Mouse (Mus musculus): ENCODE data around the gene Tesmin. TPM values are rescaled to one million over a fixed set of nuclear protein-coding genes. Genes with fewer than 3 reads are reported as not detected.

Gene Tesmin
- polyA plus RNA-seq, 1 experiment from 2014 or later: 0.36 TPM

- Histone ChIP-seq H3K9ac (ENCODE audit: low read length) (no peak overlapping the region), H3K27me3 (ENCODE audit: control insufficient read depth, insufficient read depth, low read length) (no peaks in the 10 kb centered on the region), H3K36me3 (ENCODE audit: control insufficient read depth, insufficient read depth, low read length) (no peaks in the 10 kb centered on the region), H3K4me2 (ENCODE audit: low read depth, severe bottlenecking) (no peak overlapping the region), H3K27ac (replicated peaks; ENCODE audit: low read depth, low read length) (no peak overlapping the region), H3K4me3 (ENCODE audit: low read depth, low read length) (no peak overlapping the region), H3K9me3 (ENCODE audit: control insufficient read depth, low read length) (no peaks in the 10 kb centered on the region; the same call in 1 of the 2 replicates), H3K4me1 (ENCODE audit: control insufficient read depth, insufficient read depth, low read length) (no peaks in the 10 kb centered on the region)
- DNase-seq (ENCODE audit: low spot score) (no peak), ATAC-seq (ENCODE audit: insufficient number of reproducible peaks, low FRiP score, low TSS enrichment, low read depth) (no peak)
- 70% methylated on average over 15 of the region's 15 CpGs for WGBS
Observed at GRCm38 (mm10) chr19:3428057-3428830, 39.6 kb downstream of the Tesmin start.

- Histone ChIP-seq H3K27ac (replicated peaks; ENCODE audit: low read depth, low read length) (no peak overlapping the region), H3K27me3 (ENCODE audit: control insufficient read depth, insufficient read depth, low read length) (no peaks in the 10 kb centered on the region), H3K4me2 (ENCODE audit: low read depth, severe bottlenecking) (no peak overlapping the region), H3K36me3 (ENCODE audit: control insufficient read depth, insufficient read depth, low read length) (no peaks in the 10 kb centered on the region), H3K4me3 (ENCODE audit: low read depth, low read length) (no peak overlapping the region), H3K9ac (ENCODE audit: low read length) (no peak overlapping the region), H3K4me1 (ENCODE audit: control insufficient read depth, insufficient read depth, low read length) (no peaks in the 10 kb centered on the region), H3K9me3 (ENCODE audit: control insufficient read depth, low read length) (no peaks in the 10 kb centered on the region; the same call in 1 of the 2 replicates)
- ATAC-seq (ENCODE audit: insufficient number of reproducible peaks, low FRiP score, low TSS enrichment, low read depth) (no peak), DNase-seq (ENCODE audit: low spot score) (no peak)
- WGBS: 71% methylated on average over 7 of the region's 7 CpGs
Observed at GRCm38 (mm10) chr19:3429156-3429816, 40.6 kb downstream of the Tesmin start.

- Histone ChIP-seq H3K27ac (replicated peaks; ENCODE audit: low read depth, low read length) (no peak overlapping the region), H3K4me3 (ENCODE audit: low read depth, low read length) (no peak overlapping the region), H3K27me3 (ENCODE audit: control insufficient read depth, insufficient read depth, low read length) (no peaks in the 10 kb centered on the region), H3K4me1 (ENCODE audit: control insufficient read depth, insufficient read depth, low read length) (no peaks in the 10 kb centered on the region), H3K4me2 (ENCODE audit: low read depth, severe bottlenecking) (no peak overlapping the region), H3K9ac (ENCODE audit: low read length) (no peak overlapping the region), H3K9me3 (ENCODE audit: control insufficient read depth, low read length) (no peaks in the 10 kb centered on the region; the same call in 1 of the 2 replicates), H3K36me3 (ENCODE audit: control insufficient read depth, insufficient read depth, low read length) (no peaks in the 10 kb centered on the region)
- ATAC-seq (ENCODE audit: insufficient number of reproducible peaks, low FRiP score, low TSS enrichment, low read depth): no peak
- WGBS: 59% methylated on average over 7 of the region's 7 CpGs
- no peak for DNase-seq (ENCODE audit: low spot score)
Observed at GRCm38 (mm10) chr19:3431066-3431465, 42.4 kb downstream of the Tesmin start.

GRCm38 (mm10) chr19:3431969-3432368, 43.3 kb downstream of the Tesmin start:
- no peak overlapping the region for H3K9ac ChIP-seq (ENCODE audit: low read length)
- WGBS: 73% methylated on average over 2 of the region's 2 CpGs
- H3K4me2 ChIP-seq (ENCODE audit: low read depth, severe bottlenecking): no peak overlapping the region
- H3K36me3 ChIP-seq (ENCODE audit: control insufficient read depth, insufficient read depth, low read length): no peaks in the 10 kb centered on the region
- no peaks in the 10 kb centered on the region for H3K27me3 ChIP-seq (ENCODE audit: control insufficient read depth, insufficient read depth, low read length)
- no peaks in the 10 kb centered on the region; the same call in 1 of the 2 replicates for H3K9me3 ChIP-seq (ENCODE audit: control insufficient read depth, low read length)
- ATAC-seq (ENCODE audit: insufficient number of reproducible peaks, low FRiP score, low TSS enrichment, low read depth): no peak
- DNase-seq (ENCODE audit: low spot score): no peak
- H3K27ac ChIP-seq (replicated peaks; ENCODE audit: low read depth, low read length): no peak overlapping the region
- H3K4me3 ChIP-seq (ENCODE audit: low read depth, low read length): no peak overlapping the region
- no peaks in the 10 kb centered on the region for H3K4me1 ChIP-seq (ENCODE audit: control insufficient read depth, insufficient read depth, low read length)

GRCm38 (mm10) chr19:3434124-3434523, 45.5 kb downstream of the Tesmin start:
- no peaks in the 10 kb centered on the region for H3K4me1 ChIP-seq (ENCODE audit: control insufficient read depth, insufficient read depth, low read length)
- no peaks in the 10 kb centered on the region; the same call in 1 of the 2 replicates for H3K9me3 ChIP-seq (ENCODE audit: control insufficient read depth, low read length)
- 40% methylated on average over 4 of the region's 4 CpGs for WGBS
- no peak for DNase-seq (ENCODE audit: low spot score)
- no peaks in the 10 kb centered on the region for H3K27me3 ChIP-seq (ENCODE audit: control insufficient read depth, insufficient read depth, low read length)
- ATAC-seq (ENCODE audit: insufficient number of reproducible peaks, low FRiP score, low TSS enrichment, low read depth): no peak
- no peak overlapping the region for H3K27ac ChIP-seq (replicated peaks; ENCODE audit: low read depth, low read length)
- no peak overlapping the region for H3K4me3 ChIP-seq (ENCODE audit: low read depth, low read length)
- no peak overlapping the region for H3K4me2 ChIP-seq (ENCODE audit: low read depth, severe bottlenecking)
- no peak overlapping the region for H3K9ac ChIP-seq (ENCODE audit: low read length)
- H3K36me3 ChIP-seq (ENCODE audit: control insufficient read depth, insufficient read depth, low read length): no peaks in the 10 kb centered on the region

- Histone ChIP-seq H3K4me2 (ENCODE audit: low read depth, severe bottlenecking) (no peak overlapping the region), H3K9ac (ENCODE audit: low read length) (no peak overlapping the region), H3K4me1 (ENCODE audit: control insufficient read depth, insufficient read depth, low read length) (no peaks in the 10 kb centered on the region), H3K9me3 (ENCODE audit: control insufficient read depth, low read length) (no peaks in the 10 kb centered on the region; the same call in 1 of the 2 replicates), H3K27me3 (ENCODE audit: control insufficient read depth, insufficient read depth, low read length) (no peaks in the 10 kb centered on the region), H3K4me3 (ENCODE audit: low read depth, low read length) (no peak overlapping the region), H3K27ac (replicated peaks; ENCODE audit: low read depth, low read length) (no peak overlapping the region), H3K36me3 (ENCODE audit: control insufficient read depth, insufficient read depth, low read length) (no peaks in the 10 kb centered on the region)
- DNase-seq (ENCODE audit: low spot score): no peak
- WGBS: 31% methylated on average over 4 of the region's 4 CpGs
- ATAC-seq (ENCODE audit: insufficient number of reproducible peaks, low FRiP score, low TSS enrichment, low read depth): no peak
Observed at GRCm38 (mm10) chr19:3434641-3435040, 46.0 kb downstream of the Tesmin start.

- no peaks in the 10 kb centered on the region; the same call in 1 of the 2 replicates for H3K9me3 ChIP-seq (ENCODE audit: control insufficient read depth, low read length)
- no peak overlapping the region for H3K4me2 ChIP-seq (ENCODE audit: low read depth, severe bottlenecking)
- H3K27ac ChIP-seq (replicated peaks; ENCODE audit: low read depth, low read length): no peak overlapping the region
- H3K4me1 ChIP-seq (ENCODE audit: control insufficient read depth, insufficient read depth, low read length): no peaks in the 10 kb centered on the region
- 79% methylated on average over 3 of the region's 3 CpGs for WGBS
- H3K9ac ChIP-seq (ENCODE audit: low read length): no peak overlapping the region
- DNase-seq (ENCODE audit: low spot score): no peak
- H3K4me3 ChIP-seq (ENCODE audit: low read depth, low read length): no peak overlapping the region
- H3K36me3 ChIP-seq (ENCODE audit: control insufficient read depth, insufficient read depth, low read length): no peaks in the 10 kb centered on the region
- no peak for ATAC-seq (ENCODE audit: insufficient number of reproducible peaks, low FRiP score, low TSS enrichment, low read depth)
- H3K27me3 ChIP-seq (ENCODE audit: control insufficient read depth, insufficient read depth, low read length): no peaks in the 10 kb centered on the region
Observed at GRCm38 (mm10) chr19:3435824-3436223, 47.2 kb downstream of the Tesmin start.

GRCm38 (mm10) chr19:3436840-3437239, 48.2 kb downstream of the Tesmin start:
- Histone ChIP-seq H3K4me1 (ENCODE audit: control insufficient read depth, insufficient read depth, low read length) (peaks cover 2% of the 10 kb centered on the region; the same call in 1 of the 2 replicates), H3K36me3 (ENCODE audit: control insufficient read depth, insufficient read depth, low read length) (no peaks in the 10 kb centered on the region), H3K4me2 (ENCODE audit: low read depth, severe bottlenecking) (no peak overlapping the region), H3K27me3 (ENCODE audit: control insufficient read depth, insufficient read depth, low read length) (no peaks in the 10 kb centered on the region), H3K4me3 (ENCODE audit: low read depth, low read length) (no peak overlapping the region), H3K9me3 (ENCODE audit: control insufficient read depth, low read length) (no peaks in the 10 kb centered on the region; the same call in 1 of the 2 replicates), H3K9ac (ENCODE audit: low read length) (no peak overlapping the region), H3K27ac (replicated peaks; ENCODE audit: low read depth, low read length) (no peak overlapping the region)
- ATAC-seq (ENCODE audit: insufficient number of reproducible peaks, low FRiP score, low TSS enrichment, low read depth): no peak
- peak; percentile 58 for DNase-seq (ENCODE audit: low spot score)
- WGBS: 57% methylated on average over 9 of the region's 9 CpGs

Data from limb, embryonic 11.5 days (tissue).